In the genomic region with DNA sequence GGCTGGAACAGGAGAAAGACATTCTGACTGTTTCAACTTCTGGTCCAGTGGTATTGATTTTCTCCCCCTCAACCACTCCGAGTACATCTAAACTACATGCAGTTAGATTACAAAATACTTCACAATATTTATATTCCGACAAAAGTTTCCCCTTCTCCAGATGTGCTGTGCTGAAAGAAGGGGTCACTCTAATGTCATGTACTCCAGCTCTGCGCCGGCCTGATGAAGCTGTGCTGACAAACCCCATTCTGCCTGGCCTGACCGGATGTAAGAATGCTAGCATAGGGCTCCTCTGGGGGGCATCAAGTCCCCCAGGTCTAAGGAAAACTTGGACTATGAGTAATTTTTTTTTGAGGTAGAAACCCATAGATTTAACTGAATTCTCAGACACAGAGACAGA, we compare ENCODE assay signal across 23 mouse cellular contexts. TPM values are rescaled to one million over a fixed set of nuclear protein-coding genes. Genes with fewer than 3 reads are reported as not detected.
A peak's percentile ranks its signal among the peaks of the same experiment; 100 is the strongest.
DNase-seq lines count a peak whose midpoint lies in the region; ATAC-seq and TF ChIP-seq lines count a peak whose summit lies in the region.
"Had no signal": no experiment of that assay in that cellular context is flagged by ENCODE, and none has a peak within 500 bp of the region (broad histone marks: within the 10 kb centered on the region; RNA-seq: fewer than 3 reads in every experiment).

No protein-coding gene starts in this region.

- H3K9me3 ChIP-seq in lung, embryonic 14.5 days (ENCODE audit: low read depth, low read length), result no peaks in the 10 kb centered on the region
- H3K9me3 ChIP-seq in stomach, embryonic 16.5 days (replicated peaks; ENCODE audit: control insufficient read depth, low read length), result no peaks in the 10 kb centered on the region
- H3K9me3 ChIP-seq: embryonic facial prominence, embryonic 10.5 days; forebrain, embryonic 13.5 days; heart, embryonic 13.5 days; hindbrain, embryonic 12.5 days had no signal

- H3K27me3 ChIP-seq in lung, embryonic 14.5 days (ENCODE audit: insufficient read depth, low read length), result no peaks in the 10 kb centered on the region
- H3K27me3 ChIP-seq in stomach, embryonic 16.5 days (ENCODE audit: control insufficient read depth, insufficient read depth, low read length), result no peaks in the 10 kb centered on the region
- H3K27me3 ChIP-seq: forebrain, embryonic 13.5 days; heart, embryonic 13.5 days; hindbrain, embryonic 12.5 days had no signal

- 41% methylated on average over 5 of the region's 5 CpGs for WGBS in lung, embryonic 14.5 days
- WGBS in stomach, embryonic 16.5 days, result 44% methylated on average over 5 of the region's 5 CpGs

- no peaks in the 10 kb centered on the region for H3K36me3 ChIP-seq in lung, embryonic 14.5 days (ENCODE audit: insufficient read depth)
- no peaks in the 10 kb centered on the region for H3K36me3 ChIP-seq in stomach, embryonic 16.5 days (ENCODE audit: control insufficient read depth, insufficient read depth, low read length)
- H3K36me3 ChIP-seq: embryonic facial prominence, embryonic 10.5 days; heart, embryonic 13.5 days; hindbrain, embryonic 12.5 days had no signal

- H3K4me2 ChIP-seq in lung, embryonic 14.5 days, result no peak overlapping the region
- no peak overlapping the region for H3K4me2 ChIP-seq in stomach, embryonic 16.5 days (ENCODE audit: low read depth, low read length)
- H3K4me2 ChIP-seq: forebrain, embryonic 13.5 days; heart, embryonic 13.5 days; hindbrain, embryonic 12.5 days had no signal

- no peak for TF ChIP-seq CTCF in lung, embryonic 14.5 days (IDR thresholded peaks at IDR 0.05; ENCODE audit: low read depth)

- H3K9ac ChIP-seq in lung, embryonic 14.5 days, result no peak overlapping the region
- no peak overlapping the region for H3K9ac ChIP-seq in stomach, embryonic 16.5 days (ENCODE audit: low read length)
- H3K9ac ChIP-seq: forebrain, embryonic 13.5 days; forebrain, postnatal 0 days; heart, embryonic 13.5 days; hindbrain, embryonic 12.5 days had no signal

- peak; percentile 65 for DNase-seq in lung, embryonic 14.5 days
- no peak for DNase-seq in lung, postnatal 14 days
- DNase-seq in lung, postnatal 10 days, result peak; percentile 36
- no peak for DNase-seq in lung, postnatal 25 days (ENCODE audit: low spot score)
- DNase-seq in heart, postnatal 4 days, result no peak
- no peak for DNase-seq in gastrocnemius, postnatal 10 days
- DNase-seq: adrenal gland, postnatal 14 days; cerebellum, adult 11-12 months; cerebellum, adult 9-11 months; forebrain, postnatal 0 days; gastrocnemius, adult 2 months; gastrocnemius, postnatal 36 days; heart, adult 11 months; heart, postnatal 36 days had no signal

- no peak for ATAC-seq in lung, embryonic 14.5 days (ENCODE audit: insufficient read depth)
- ATAC-seq in stomach, embryonic 16.5 days (ENCODE audit: insufficient read depth, low FRiP score), result no peak
- ATAC-seq: activated CD4-positive, CD25-positive, alpha-beta regulatory T cell, adult 4 months; forebrain, embryonic 13.5 days; forebrain, postnatal 0 days had no signal

- H3K27ac ChIP-seq in lung, embryonic 14.5 days (ENCODE audit: low read depth), result peak overlapping the region; percentile 43
- H3K27ac ChIP-seq in stomach, embryonic 16.5 days (ENCODE audit: low read length), result peak overlapping the region; percentile 85
- H3K27ac ChIP-seq: embryonic facial prominence, embryonic 10.5 days; forebrain, embryonic 13.5 days; gastrocnemius, adult 2 months; heart, embryonic 13.5 days; hindbrain, embryonic 12.5 days had no signal

- peaks cover 13% of the 10 kb centered on the region for H3K4me1 ChIP-seq in lung, embryonic 14.5 days (ENCODE audit: insufficient read depth)
- H3K4me1 ChIP-seq in stomach, embryonic 16.5 days (ENCODE audit: control insufficient read depth, insufficient read depth, low read length), result peaks cover 15% of the 10 kb centered on the region

- H3K4me3 ChIP-seq in lung, embryonic 14.5 days (ENCODE audit: low read depth, low read length), result no peak overlapping the region
- H3K4me3 ChIP-seq in stomach, embryonic 16.5 days (replicated peaks; ENCODE audit: low read length), result no peak overlapping the region
- H3K4me3 ChIP-seq: embryonic facial prominence, embryonic 10.5 days; forebrain, embryonic 13.5 days; gastrocnemius, adult 2 months; heart, embryonic 13.5 days; hindbrain, embryonic 12.5 days had no signal

RNA-seq across cellular contexts. Expression of a gene that starts 4.3 kb away (rescaled TPM):
- polyA plus RNA-seq in lung, embryonic 14.5 days (2014; fragmentation: Nextera tagmentation; extraction: Ambion mirVana), result 168 and 170 TPM in 2 replicates
- polyA plus RNA-seq in stomach, embryonic 16.5 days (2015; fragmentation: Nextera tagmentation; extraction: Ambion mirVana), result 263 and 287 TPM in 2 replicates
- total RNA-seq in heart, postnatal 4 days (2021), result 100 to 1,000 TPM; 201 to 217 TPM
- 100 to 1,000 TPM; 352 to 417 TPM for total RNA-seq in gastrocnemius, postnatal 10 days (2021)
- total RNA-seq: MEL had no signal

RNA-seq across cellular contexts. Expression of a gene that starts 52.3 kb away (rescaled TPM):
- 0.12 TPM in 1 of 2 replicates, not detected in the other for polyA plus RNA-seq in lung, embryonic 14.5 days (2014; fragmentation: Nextera tagmentation; extraction: Ambion mirVana)
- 1.8 and 2.4 TPM in 2 replicates for polyA plus RNA-seq in stomach, embryonic 16.5 days (2015; fragmentation: Nextera tagmentation; extraction: Ambion mirVana)
- total RNA-seq in heart, postnatal 4 days (2021), result under 1 TPM; 0.88 TPM
- not detected for total RNA-seq in gastrocnemius, postnatal 10 days (2021)
- total RNA-seq: adrenal gland, adult 18-20 months; gastrocnemius, adult 2 months; gastrocnemius, postnatal 36 days; heart, postnatal 36 days; MEL had no signal
- polyA plus RNA-seq: activated CD4-positive, CD25-positive, alpha-beta regulatory T cell, adult 4 months; C2C12; embryonic facial prominence, embryonic 10.5 days; forebrain, embryonic 13.5 days; hindbrain, embryonic 12.5 days had no signal

Comparison
In these comparisons a context has a peak if more than half of its experiments do, and no peak if none do; other contexts are left out.
1. DNase-seq: peak in lung, embryonic 14.5 days (single experiment) and lung, postnatal 10 days (single experiment); none in lung, postnatal 14 days (single experiment), lung, postnatal 25 days (single experiment), heart, postnatal 4 days (single experiment) and gastrocnemius, postnatal 10 days (single experiment).